Mouse (Mus musculus): ENCODE data around the gene Odf4. TPM values are rescaled to one million over a fixed set of nuclear protein-coding genes. Genes with fewer than 3 reads are reported as not detected.
"Not testable (repeated sequence)": the region's sequence is repeated elsewhere in the genome, so short reads cannot be mapped to it uniquely, and the experiment has no call there.

The Odf4 gene
- polyA plus RNA-seq, 1 experiment from 2014 or later = not detected

DNA sequence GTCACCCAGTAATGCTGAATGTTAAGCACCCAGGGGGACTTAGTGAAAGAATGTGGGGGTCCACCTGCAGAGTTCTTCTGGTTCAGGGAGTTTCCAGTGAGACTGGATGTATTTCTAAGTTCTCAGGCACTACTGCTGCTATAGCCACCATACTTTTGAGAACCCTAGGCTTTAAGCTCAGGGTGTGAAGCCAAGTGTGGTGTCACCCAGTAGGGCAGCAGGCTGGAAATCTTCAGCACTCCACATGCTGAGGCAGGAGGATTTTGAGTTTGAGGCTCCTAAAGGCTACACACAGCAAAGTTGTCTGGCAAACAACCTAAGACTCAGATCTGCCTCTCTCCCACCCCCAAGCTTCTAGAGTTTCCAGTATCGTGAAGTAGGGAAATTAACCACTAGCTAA lies 39.7 kb upstream of the Odf4 start:
- Histone ChIP-seq H3K36me3 (ENCODE audit: control insufficient read depth, insufficient read depth, low read length) (no peaks in the 10 kb centered on the region), H3K9ac (ENCODE audit: low read length) (no peak overlapping the region), H3K4me2 (ENCODE audit: low read depth, low read length, severe bottlenecking) (no peak overlapping the region), H3K4me3 (ENCODE audit: low read depth, low read length) (no peak overlapping the region), H3K27me3 (ENCODE audit: control insufficient read depth, insufficient read depth, low read length) (0 out of 2 replicates have a peak, but pooled peaks cover 2% of the 10 kb centered on the region), H3K27ac (ENCODE audit: low read depth, low read length) (no peak overlapping the region), H3K4me1 (replicated peaks; ENCODE audit: control insufficient read depth, insufficient read depth, low read length) (no peaks in the 10 kb centered on the region), H3K9me3 (ENCODE audit: control insufficient read depth, low read length) (no peaks in the 10 kb centered on the region)
- 49% methylated on average over 1 of the region's 1 CpGs for WGBS
- DNase-seq (ENCODE audit: low spot score) = no peak
- ATAC-seq (replicated peaks; ENCODE audit: low FRiP score) = no peak

DNA sequence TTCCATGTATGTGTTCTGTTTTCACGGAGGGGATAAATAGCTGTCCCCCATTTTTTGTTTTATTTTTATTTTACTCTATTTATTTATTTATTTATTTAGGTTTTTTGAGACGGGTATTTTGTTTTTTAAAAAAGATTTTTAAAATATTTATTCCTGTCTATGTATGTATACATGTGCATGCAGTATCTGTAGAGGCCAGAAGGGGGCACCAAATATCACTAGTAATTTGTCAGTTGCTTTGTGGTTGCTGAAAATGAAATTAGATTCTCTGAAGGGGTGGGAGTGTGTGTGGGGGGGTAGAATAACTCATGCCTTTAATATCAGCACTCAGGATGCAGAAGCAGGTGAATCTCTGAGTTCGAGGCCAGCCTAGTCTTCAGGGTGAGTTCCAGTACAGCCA lies 39.0 kb upstream of the Odf4 start:
- DNase-seq (ENCODE audit: low spot score) = peak; percentile 75
- no peak overlapping the region for H3K9ac ChIP-seq (ENCODE audit: low read length)
- 31% methylated on average over 3 of the region's 3 CpGs for WGBS
- H3K27ac ChIP-seq (ENCODE audit: low read depth, low read length) = no peak overlapping the region
- H3K36me3 ChIP-seq (ENCODE audit: control insufficient read depth, insufficient read depth, low read length) = no peaks in the 10 kb centered on the region
- H3K4me2 ChIP-seq (ENCODE audit: low read depth, low read length, severe bottlenecking) = no peak overlapping the region
- no peaks in the 10 kb centered on the region for H3K4me1 ChIP-seq (replicated peaks; ENCODE audit: control insufficient read depth, insufficient read depth, low read length)
- no peak for ATAC-seq (replicated peaks; ENCODE audit: low FRiP score)
- H3K9me3 ChIP-seq (ENCODE audit: control insufficient read depth, low read length) = no peaks in the 10 kb centered on the region
- no peak overlapping the region for H3K4me3 ChIP-seq (ENCODE audit: low read depth, low read length)
- H3K27me3 ChIP-seq (ENCODE audit: control insufficient read depth, insufficient read depth, low read length) = 0 out of 2 replicates have a peak, but pooled peaks cover 2% of the 10 kb centered on the region

DNA sequence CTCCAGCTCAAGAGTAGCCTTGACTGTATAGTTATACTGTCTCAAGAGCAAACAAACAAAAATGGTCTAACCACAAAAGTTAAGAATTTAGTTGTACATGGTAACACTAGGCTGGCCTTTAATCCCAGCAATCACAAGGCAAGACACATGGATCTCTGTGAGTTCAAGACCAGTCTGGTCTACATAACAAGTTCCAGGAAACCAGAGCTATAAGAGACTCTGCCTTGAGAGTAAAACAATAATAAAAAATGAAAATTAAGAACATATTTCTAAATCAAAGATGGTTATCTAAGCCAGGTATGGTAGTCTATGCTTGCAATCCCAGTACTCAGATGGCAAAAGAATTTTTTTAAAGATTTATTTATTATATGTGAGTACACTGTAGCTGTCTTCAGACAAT lies 38.2 kb upstream of the Odf4 start:
- H3K9me3 ChIP-seq (ENCODE audit: control insufficient read depth, low read length) = no peaks in the 10 kb centered on the region
- 0 out of 2 replicates have a peak, but pooled peaks cover 2% of the 10 kb centered on the region for H3K27me3 ChIP-seq (ENCODE audit: control insufficient read depth, insufficient read depth, low read length)
- ATAC-seq (replicated peaks; ENCODE audit: low FRiP score) (no peak), DNase-seq (ENCODE audit: low spot score) (no peak)
- H3K9ac ChIP-seq (ENCODE audit: low read length) = no peak overlapping the region
- H3K4me3 ChIP-seq (ENCODE audit: low read depth, low read length) = no peak overlapping the region
- no peak overlapping the region for H3K27ac ChIP-seq (ENCODE audit: low read depth, low read length)
- no peaks in the 10 kb centered on the region for H3K36me3 ChIP-seq (ENCODE audit: control insufficient read depth, insufficient read depth, low read length)
- no peaks in the 10 kb centered on the region for H3K4me1 ChIP-seq (replicated peaks; ENCODE audit: control insufficient read depth, insufficient read depth, low read length)
- H3K4me2 ChIP-seq (ENCODE audit: low read depth, low read length, severe bottlenecking) = no peak overlapping the region

DNA sequence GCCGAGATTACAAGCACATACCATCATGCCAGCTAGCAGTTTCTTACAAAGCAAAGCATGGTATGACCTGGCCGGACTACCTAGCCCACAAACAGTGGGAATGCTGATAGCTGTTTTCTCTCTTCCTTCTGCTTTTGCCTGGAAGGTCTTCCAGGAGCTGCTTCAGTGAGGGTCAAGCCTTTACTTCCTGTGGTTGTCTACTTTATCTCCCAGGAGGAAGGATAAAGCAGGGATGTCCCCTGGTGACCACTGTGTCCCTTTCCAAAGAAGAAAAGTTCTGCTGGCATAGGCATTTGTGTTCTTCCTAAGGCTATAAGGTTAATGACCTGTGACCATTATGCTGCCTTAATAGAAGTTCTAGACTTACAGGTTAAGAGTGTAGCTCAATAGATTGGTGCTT lies 36.5 kb upstream of the Odf4 start:
- H3K4me1 ChIP-seq (replicated peaks; ENCODE audit: control insufficient read depth, insufficient read depth, low read length) = no peaks in the 10 kb centered on the region
- 83% methylated on average over 2 of the region's 2 CpGs for WGBS

DNA sequence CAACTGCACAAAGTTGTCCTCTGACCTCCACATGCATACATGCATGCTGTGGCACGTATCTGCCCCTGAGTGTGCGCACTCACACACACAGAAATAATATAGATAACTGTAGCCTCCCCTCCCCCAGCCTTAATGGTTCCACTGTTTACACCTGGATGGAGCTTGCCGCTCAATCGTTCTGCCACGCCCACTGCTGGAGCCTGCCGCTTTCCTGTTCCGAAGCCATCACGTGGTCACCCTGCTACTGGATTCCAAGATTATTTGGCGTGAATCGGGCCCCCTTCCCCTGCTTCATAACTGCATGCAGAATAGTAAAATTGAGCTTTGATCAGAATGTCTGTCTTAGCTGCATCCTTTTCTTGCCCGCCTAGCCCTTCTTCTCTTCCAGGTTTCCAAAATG lies 35.3 kb upstream of the Odf4 start:
- not testable (repeated sequence) for ATAC-seq (replicated peaks; ENCODE audit: low FRiP score); H3K4me1 ChIP-seq (replicated peaks; ENCODE audit: control insufficient read depth, insufficient read depth, low read length); H3K9me3 ChIP-seq (ENCODE audit: control insufficient read depth, low read length); H3K4me2 ChIP-seq (ENCODE audit: low read depth, low read length, severe bottlenecking); DNase-seq (ENCODE audit: low spot score); H3K36me3 ChIP-seq (ENCODE audit: control insufficient read depth, insufficient read depth, low read length); H3K9ac ChIP-seq (ENCODE audit: low read length); H3K27ac ChIP-seq (ENCODE audit: low read depth, low read length); H3K4me3 ChIP-seq (ENCODE audit: low read depth, low read length); H3K27me3 ChIP-seq (ENCODE audit: control insufficient read depth, insufficient read depth, low read length)
- WGBS = 33% methylated on average over 11 of the region's 11 CpGs

More for the DNA sequence above, 36.5 kb upstream of the Odf4 start:
- no peak overlapping the region for H3K9ac ChIP-seq (ENCODE audit: low read length)
- no peaks in the 10 kb centered on the region for H3K27me3 ChIP-seq (ENCODE audit: control insufficient read depth, insufficient read depth, low read length)
- no peak overlapping the region for H3K4me3 ChIP-seq (ENCODE audit: low read depth, low read length)
- no peak overlapping the region for H3K27ac ChIP-seq (ENCODE audit: low read depth, low read length)
- no peak for ATAC-seq (replicated peaks; ENCODE audit: low FRiP score)
- no peaks in the 10 kb centered on the region for H3K9me3 ChIP-seq (ENCODE audit: control insufficient read depth, low read length)
- DNase-seq (ENCODE audit: low spot score) = no peak
- H3K36me3 ChIP-seq (ENCODE audit: control insufficient read depth, insufficient read depth, low read length) = no peaks in the 10 kb centered on the region
- no peak overlapping the region for H3K4me2 ChIP-seq (ENCODE audit: low read depth, low read length, severe bottlenecking)

DNA sequence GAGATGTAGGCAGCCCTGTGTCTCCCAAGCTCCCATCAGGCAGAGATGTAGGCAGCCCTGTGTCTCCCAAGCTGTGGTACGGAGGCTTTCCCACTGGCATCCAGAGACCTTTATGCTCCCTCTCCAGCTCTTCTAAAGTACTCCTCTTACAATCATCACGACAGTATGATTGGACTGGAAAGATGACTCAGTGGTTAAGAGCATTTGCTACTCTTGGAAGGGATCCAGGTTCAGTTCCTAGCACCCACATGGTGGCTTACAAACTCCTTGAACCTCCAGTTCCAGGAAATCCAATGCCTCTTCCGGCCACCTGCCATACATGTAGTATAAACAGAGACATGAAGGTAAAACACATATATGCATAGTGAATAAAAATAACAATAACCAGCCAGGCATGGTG lies 34.7 kb upstream of the Odf4 start:
- Histone ChIP-seq H3K9me3 (ENCODE audit: control insufficient read depth, low read length) (no peaks in the 10 kb centered on the region), H3K27me3 (ENCODE audit: control insufficient read depth, insufficient read depth, low read length) (peaks cover 2% of the 10 kb centered on the region; the same call in 1 of the 2 replicates), H3K4me1 (replicated peaks; ENCODE audit: control insufficient read depth, insufficient read depth, low read length) (no peaks in the 10 kb centered on the region), H3K9ac (ENCODE audit: low read length) (no peak overlapping the region), H3K4me2 (ENCODE audit: low read depth, low read length, severe bottlenecking) (no peak overlapping the region), H3K36me3 (ENCODE audit: control insufficient read depth, insufficient read depth, low read length) (no peaks in the 10 kb centered on the region), H3K4me3 (ENCODE audit: low read depth, low read length) (no peak overlapping the region), H3K27ac (ENCODE audit: low read depth, low read length) (no peak overlapping the region)
- ATAC-seq (replicated peaks; ENCODE audit: low FRiP score) (no peak), DNase-seq (ENCODE audit: low spot score) (no peak)
- WGBS = 86% methylated on average over 3 of the region's 3 CpGs

DNA sequence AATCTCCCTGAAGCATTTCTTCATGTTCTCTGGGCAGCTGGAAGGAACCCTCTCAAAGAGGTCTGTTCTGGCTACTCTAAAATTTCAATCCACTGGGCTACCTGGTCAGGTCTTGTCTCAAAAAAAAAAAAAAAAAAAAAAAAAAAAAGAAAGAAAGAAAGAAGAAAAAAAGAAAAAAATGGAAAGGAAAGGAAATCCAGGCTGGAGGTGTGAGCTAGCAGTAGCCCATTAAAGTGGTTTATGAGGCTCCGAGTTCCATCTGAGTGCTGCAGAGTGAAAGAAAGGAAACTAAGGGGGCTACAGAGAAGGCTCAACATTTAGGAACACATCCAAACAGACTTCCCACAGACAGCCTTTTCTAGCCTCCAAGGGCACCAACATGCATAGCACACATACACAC lies 31.1 kb upstream of the Odf4 start:
- H3K36me3 ChIP-seq (ENCODE audit: control insufficient read depth, insufficient read depth, low read length) = no peaks in the 10 kb centered on the region
- peaks cover 5% of the 10 kb centered on the region; the same call in 1 of the 2 replicates for H3K4me1 ChIP-seq (replicated peaks; ENCODE audit: control insufficient read depth, insufficient read depth, low read length)
- H3K27ac ChIP-seq (ENCODE audit: low read depth, low read length) = no peak overlapping the region
- DNase-seq (ENCODE audit: low spot score) = no peak
- 91% methylated on average over 1 of the region's 1 CpGs for WGBS
- H3K27me3 ChIP-seq (ENCODE audit: control insufficient read depth, insufficient read depth, low read length) = peaks cover 22% of the 10 kb centered on the region
- no peak for ATAC-seq (replicated peaks; ENCODE audit: low FRiP score)
- no peak overlapping the region for H3K4me2 ChIP-seq (ENCODE audit: low read depth, low read length, severe bottlenecking)
- no peaks in the 10 kb centered on the region for H3K9me3 ChIP-seq (ENCODE audit: control insufficient read depth, low read length)
- no peak overlapping the region for H3K9ac ChIP-seq (ENCODE audit: low read length)
- no peak overlapping the region for H3K4me3 ChIP-seq (ENCODE audit: low read depth, low read length)

DNA sequence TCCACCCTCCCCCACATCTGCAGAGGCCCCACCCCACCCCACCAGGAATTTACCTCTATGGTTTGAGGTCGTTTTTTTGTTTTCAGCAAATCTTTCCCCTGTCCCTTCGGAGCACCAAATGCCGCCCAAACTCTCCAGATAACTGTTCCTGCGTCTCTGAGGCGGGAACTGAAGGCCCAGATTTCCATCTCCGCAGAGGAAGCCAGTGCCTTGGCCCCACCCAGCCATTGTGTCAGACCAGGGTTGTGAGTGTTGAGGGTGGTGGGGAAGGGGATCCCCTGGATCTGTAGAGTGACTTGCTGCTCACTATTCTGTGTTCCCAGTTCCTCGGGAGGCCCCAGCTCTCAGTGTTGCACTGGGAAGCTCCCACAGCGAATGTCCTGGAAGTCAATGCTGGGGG lies 30.4 kb upstream of the Odf4 start, which contains the start of gene Arhgef15:
TSS of gene Arhgef15 (minus strand) at position 173 of the 400 bp plus-strand sequence.
- Histone ChIP-seq H3K4me1 (replicated peaks; ENCODE audit: control insufficient read depth, insufficient read depth, low read length) (peaks cover 5% of the 10 kb centered on the region; the same call in 1 of the 2 replicates), H3K4me3 (ENCODE audit: low read depth, low read length) (no peak within 1 kb of the TSS), H3K27me3 (ENCODE audit: control insufficient read depth, insufficient read depth, low read length) (peaks cover 23% of the 10 kb centered on the region), H3K9me3 (ENCODE audit: control insufficient read depth, low read length) (no peaks in the 10 kb centered on the region), H3K27ac (ENCODE audit: low read depth, low read length) (no peak within 1 kb of the TSS), H3K9ac (ENCODE audit: low read length) (no peak within 1 kb of the TSS), H3K4me2 (ENCODE audit: low read depth, low read length, severe bottlenecking) (no peak within 1 kb of the TSS), H3K36me3 (ENCODE audit: control insufficient read depth, insufficient read depth, low read length) (no peaks in the 10 kb centered on the region)
- ATAC-seq (replicated peaks; ENCODE audit: low FRiP score) = no peak
- 33% methylated on average over 8 of the region's 8 CpGs for WGBS
- DNase-seq (ENCODE audit: low spot score) = no peak

DNA sequence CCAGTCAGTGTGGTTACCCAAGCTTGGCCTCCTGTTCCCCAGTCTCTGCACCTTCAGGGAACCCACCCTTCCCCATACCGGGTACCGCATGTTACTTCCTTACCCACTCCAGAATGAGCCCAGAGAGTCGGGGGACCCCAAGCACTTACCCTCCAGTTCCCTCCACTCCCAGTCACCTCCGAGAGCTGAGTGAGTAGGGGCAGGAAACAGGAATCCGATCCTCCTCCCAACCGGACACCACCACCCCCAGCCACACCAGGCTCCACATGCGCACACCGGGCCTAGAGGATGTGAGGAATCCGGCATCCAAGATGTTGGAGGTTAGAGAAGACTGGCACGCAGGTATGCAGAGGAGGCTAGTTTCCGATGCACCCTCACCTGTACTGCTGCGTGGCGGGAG lies 29.8 kb upstream of the Odf4 start:
- no peak overlapping the region for H3K27ac ChIP-seq (ENCODE audit: low read depth, low read length)
- DNase-seq (ENCODE audit: low spot score) = no peak
- ATAC-seq (replicated peaks; ENCODE audit: low FRiP score) = no peak
- no peaks in the 10 kb centered on the region for H3K9me3 ChIP-seq (ENCODE audit: control insufficient read depth, low read length)
- peaks cover 23% of the 10 kb centered on the region for H3K27me3 ChIP-seq (ENCODE audit: control insufficient read depth, insufficient read depth, low read length)
- peaks cover 5% of the 10 kb centered on the region; the same call in 1 of the 2 replicates for H3K4me1 ChIP-seq (replicated peaks; ENCODE audit: control insufficient read depth, insufficient read depth, low read length)
- no peak overlapping the region for H3K4me2 ChIP-seq (ENCODE audit: low read depth, low read length, severe bottlenecking)
- H3K4me3 ChIP-seq (ENCODE audit: low read depth, low read length) = no peak overlapping the region
- WGBS = 29% methylated on average over 13 of the region's 13 CpGs
- H3K9ac ChIP-seq (ENCODE audit: low read length) = no peak overlapping the region
- H3K36me3 ChIP-seq (ENCODE audit: control insufficient read depth, insufficient read depth, low read length) = no peaks in the 10 kb centered on the region
